Mouse (Mus musculus) cerebellum, adult 2 months (tissue): Measurements from ENCODE around the gene Olfr203.

ENCODE experiments used
- CTCF ChIP-seq: fragments of 200-500 bp; IDR thresholded peaks from 2 replicates; pipeline ENCODE4 v1.5.1; 2011; ENCODE audit warnings: low read depth, mild to moderate bottlenecking, control low read depth, low read length, moderate library complexity, borderline replicate concordance; ENCODE audit not compliant: insufficient read depth
- POLR2A ChIP-seq: fragments of 200-500 bp; IDR thresholded peaks from 2 replicates; pipeline ENCODE4 v1.6.1; 2011; ENCODE audit warnings: low read length, control low read depth, borderline replicate concordance; ENCODE audit not compliant: insufficient read depth

DNA sequence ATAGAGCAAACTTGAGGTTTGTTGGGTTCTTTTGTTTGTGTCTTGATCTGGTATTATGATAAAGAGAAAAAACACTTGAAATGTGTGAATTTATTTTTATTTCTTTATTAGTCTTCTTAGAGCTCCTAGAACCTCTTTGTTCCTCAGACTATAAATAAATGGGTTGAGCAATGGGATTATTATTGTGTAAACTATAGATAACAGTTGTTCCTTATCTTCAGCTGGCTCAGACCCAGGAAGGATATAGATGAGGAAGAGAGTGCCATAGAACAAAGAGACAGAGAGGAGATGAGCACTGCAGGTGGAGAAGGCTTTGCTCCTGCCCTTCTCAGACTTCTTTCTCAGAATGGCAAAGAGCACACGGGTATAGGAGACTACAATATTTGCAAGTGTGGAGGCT, 15.2 kb upstream of the Olfr203 start:
- TF ChIP-seq CTCF (no peak), POLR2A (no peak)
